Mouse (Mus musculus) limb, embryonic 13.5 days (tissue): ENCODE results near the gene Pold4. TPM values are rescaled to one million over a fixed set of nuclear protein-coding genes. Genes with fewer than 3 reads are reported as not detected.
"Not testable (repeated sequence)": the region's sequence is repeated elsewhere in the genome, so short reads cannot be mapped to it uniquely, and the experiment has no call there.

Experiments used
- ATAC-seq: fragments of 200-750 bp; cut with Nextera tagmentation; 2 replicates; pipeline ENCODE4 v1.8.0; 2017; ENCODE audit warnings: low read depth, moderate number of reproducible peaks, moderate TSS enrichment; ENCODE audit not compliant: low FRiP score
- H3K27ac ChIP-seq: fragments of 300-500 bp; sonication (generic); 2 replicates; pipeline ENCODE4 v1.5.1; 2015; ENCODE audit warnings: inconsistent platforms, mild to moderate bottlenecking, moderate library complexity
- H3K27me3 ChIP-seq: fragments of 300-500 bp; sonication (generic); 2 replicates; pipeline ENCODE4 v1.6.1; 2015; ENCODE audit warnings: mild to moderate bottlenecking, inconsistent platforms
- H3K36me3 ChIP-seq: fragments of 300-500 bp; sonication (generic); 2 replicates; pipeline ENCODE4 v1.6.1; 2015; ENCODE audit warnings: inconsistent platforms, mild to moderate bottlenecking, moderate library complexity
- H3K4me1 ChIP-seq: fragments of 300-500 bp; sonication (generic); 2 replicates; pipeline ENCODE4 v1.6.1; 2015; ENCODE audit warnings: inconsistent platforms
- H3K4me2 ChIP-seq: fragments of 300-500 bp; sonication (generic); replicated peaks from 2 replicates; pipeline ENCODE4 v1.6.1; 2015; ENCODE audit warnings: inconsistent platforms, mild to moderate bottlenecking, moderate library complexity
- H3K4me3 ChIP-seq: fragments of 300-500 bp; sonication (generic); 2 replicates; pipeline ENCODE4 v1.5.1; 2015; ENCODE audit warnings: moderate library complexity, mild to moderate bottlenecking, inconsistent platforms
- H3K9ac ChIP-seq: fragments of 300-500 bp; sonication (generic); 2 replicates; pipeline ENCODE4 v1.6.1; 2015; ENCODE audit warnings: mild to moderate bottlenecking, inconsistent platforms
- H3K9me3 ChIP-seq: fragments of 300-500 bp; sonication (generic); 2 replicates; pipeline ENCODE4 v1.6.1; 2016; ENCODE audit warnings: inconsistent platforms
- WGBS: fragments of 180-500 bp; shearing (Covaris S2); methylation state at CpG from one replicate; pipeline ENCODE4 v1.1.7; 2015; 5-methylcytosine and 5-hydroxymethylcytosine counted together
- polyA plus RNA-seq: library from polyadenylated mRNA; unstranded; fragments of >200 nt; fragmentation: Nextera tagmentation; extraction: Ambion mirVana; gene quantifications from 2 replicates; pipeline ENCODE4 v1.2.1, GENCODE M21; 2015

Gene Pold4
- polyA plus RNA-seq, 1 experiment from 2014 or later, result 17.6 TPM

DNA sequence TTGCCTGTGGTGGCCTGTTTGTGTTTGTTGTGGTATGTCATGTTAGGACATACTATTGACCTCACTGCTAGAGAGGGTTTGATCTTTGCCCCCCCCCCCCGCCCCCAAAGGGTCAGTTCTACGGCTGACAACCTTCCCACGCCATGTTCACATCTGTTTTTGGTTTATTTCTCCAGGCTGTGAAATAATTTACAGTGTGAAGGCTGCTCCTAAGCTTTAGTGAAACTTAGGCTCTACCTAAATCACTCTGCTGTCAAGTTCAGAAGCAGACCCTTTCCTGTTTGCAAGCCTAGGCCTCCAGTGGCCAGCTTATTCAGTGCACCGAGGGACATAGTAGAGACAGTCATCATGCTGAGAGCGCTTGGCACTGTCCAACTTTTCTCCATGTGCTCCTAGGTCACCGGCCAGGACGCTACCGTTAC is 8.6 kb downstream of the Pold4 start:
- Histone ChIP-seq H3K4me1 (peaks cover 13% of the 10 kb centered on the region; the same call in 1 of the 2 replicates), H3K27ac (no peak overlapping the region), H3K9me3 (no peaks in the 10 kb centered on the region), H3K4me2 (no peak overlapping the region), H3K9ac (no peak overlapping the region), H3K4me3 (no peak overlapping the region), H3K36me3 (no peaks in the 10 kb centered on the region), H3K27me3 (no peaks in the 10 kb centered on the region)
- ATAC-seq, result no peak
- 23% methylated on average over 8 of the region's 8 CpGs for WGBS

DNA sequence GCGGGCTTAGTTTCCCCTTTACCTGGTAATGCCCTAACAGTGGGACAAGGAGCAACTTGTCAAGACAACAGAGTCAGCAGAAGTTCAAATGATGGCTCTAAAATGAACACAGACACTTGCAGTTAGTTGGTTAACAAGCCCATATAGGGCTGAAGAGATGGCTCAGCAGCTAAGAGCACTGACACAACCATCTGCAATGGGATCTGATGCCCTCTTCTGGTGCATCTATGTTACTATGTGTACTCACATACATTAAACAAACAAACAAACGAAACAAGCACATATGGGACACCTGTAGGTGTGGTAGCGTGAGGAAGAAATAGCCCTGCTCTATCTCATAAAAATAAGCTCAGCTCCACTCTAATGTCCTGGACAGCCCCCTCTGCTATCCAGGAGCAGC is 10.7 kb downstream of the Pold4 start:
- Histone ChIP-seq H3K9ac (no peak overlapping the region), H3K4me3 (no peak overlapping the region), H3K4me2 (no peak overlapping the region), H3K36me3 (no peaks in the 10 kb centered on the region), H3K27ac (no peak overlapping the region), H3K4me1 (peaks cover 6% of the 10 kb centered on the region; the same call in 1 of the 2 replicates), H3K27me3 (no peaks in the 10 kb centered on the region), H3K9me3 (no peaks in the 10 kb centered on the region)
- no peak for ATAC-seq
- 53% methylated on average over 3 of the region's 3 CpGs for WGBS

DNA sequence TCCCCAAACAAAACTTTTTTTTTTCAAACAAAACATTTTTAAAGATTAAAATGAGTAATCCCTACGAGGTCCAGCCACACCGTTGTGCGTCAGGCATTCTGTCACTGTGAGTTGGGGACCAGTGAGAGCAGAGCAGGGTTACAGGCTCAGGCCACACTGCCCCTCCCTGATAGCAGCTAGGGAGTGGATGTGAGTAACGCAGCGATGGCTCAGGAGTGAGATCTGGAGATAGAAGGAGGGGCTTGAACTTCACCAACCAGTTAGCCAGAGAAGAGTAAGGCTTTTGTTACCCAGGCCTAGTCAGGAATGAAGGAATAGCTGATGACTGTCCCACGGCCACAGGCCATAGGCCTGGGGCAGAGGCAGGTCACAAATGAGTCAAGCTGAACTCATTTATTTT is 13.1 kb downstream of the Pold4 start:
- Histone ChIP-seq H3K4me2 (no peak overlapping the region), H3K9me3 (no peaks in the 10 kb centered on the region), H3K4me1 (peaks cover 6% of the 10 kb centered on the region; the same call in 1 of the 2 replicates), H3K9ac (no peak overlapping the region), H3K27ac (no peak overlapping the region), H3K36me3 (no peaks in the 10 kb centered on the region), H3K4me3 (no peak overlapping the region), H3K27me3 (no peaks in the 10 kb centered on the region)
- 79% methylated on average over 6 of the region's 6 CpGs for WGBS
- ATAC-seq, result no peak

DNA sequence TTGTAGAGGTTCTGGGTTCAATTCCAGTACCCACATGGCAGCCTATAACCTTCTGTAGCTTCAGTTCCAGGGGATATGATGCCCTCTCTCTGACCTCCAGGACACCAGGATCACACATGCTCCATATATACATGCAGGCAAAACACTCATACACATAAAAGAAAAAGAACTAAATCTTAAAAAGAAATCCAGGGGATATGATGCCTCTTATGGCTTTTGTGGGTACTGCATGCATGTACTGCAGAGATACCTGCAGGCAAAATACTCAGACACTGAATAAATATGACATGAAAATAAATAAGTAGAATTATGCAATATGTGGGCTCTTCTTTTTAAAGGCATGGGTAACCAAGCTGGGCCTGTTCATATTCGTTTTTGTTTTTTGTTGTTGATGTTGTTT is 15.3 kb downstream of the Pold4 start:
- Histone ChIP-seq H3K27me3 (no peaks in the 10 kb centered on the region), H3K36me3 (no peaks in the 10 kb centered on the region), H3K9me3 (no peaks in the 10 kb centered on the region), H3K4me2 (no peak overlapping the region), H3K4me1 (no peaks in the 10 kb centered on the region), H3K27ac (no peak overlapping the region), H3K4me3 (no peak overlapping the region), H3K9ac (no peak overlapping the region)
- WGBS, result 60% methylated on average over 1 of the region's 1 CpGs
- ATAC-seq, result no peak

DNA sequence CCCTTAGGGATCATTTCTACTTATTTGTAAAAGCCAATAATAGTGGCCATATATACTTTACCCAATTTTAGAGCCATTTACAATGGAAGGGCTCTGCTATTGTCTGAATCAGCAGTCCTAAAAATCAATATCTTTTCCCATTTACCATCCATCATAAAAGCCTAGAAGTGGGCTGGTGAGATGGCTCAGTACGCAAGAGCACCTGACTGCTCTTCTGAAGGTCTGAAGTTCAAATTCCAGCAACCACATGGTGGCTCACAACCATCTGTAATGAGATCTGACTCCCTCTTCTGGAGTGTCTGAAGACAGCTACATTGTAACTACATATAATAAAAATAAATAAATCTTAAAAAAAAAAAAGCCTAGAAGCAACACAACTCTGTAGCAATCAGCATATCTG is 17.0 kb downstream of the Pold4 start:
- not testable (repeated sequence) for H3K4me1 ChIP-seq, H3K27me3 ChIP-seq, H3K27ac ChIP-seq, H3K9ac ChIP-seq, H3K4me2 ChIP-seq, H3K36me3 ChIP-seq, H3K9me3 ChIP-seq, H3K4me3 ChIP-seq, ATAC-seq
- WGBS, result 71% methylated on average over 1 of the region's 1 CpGs

DNA sequence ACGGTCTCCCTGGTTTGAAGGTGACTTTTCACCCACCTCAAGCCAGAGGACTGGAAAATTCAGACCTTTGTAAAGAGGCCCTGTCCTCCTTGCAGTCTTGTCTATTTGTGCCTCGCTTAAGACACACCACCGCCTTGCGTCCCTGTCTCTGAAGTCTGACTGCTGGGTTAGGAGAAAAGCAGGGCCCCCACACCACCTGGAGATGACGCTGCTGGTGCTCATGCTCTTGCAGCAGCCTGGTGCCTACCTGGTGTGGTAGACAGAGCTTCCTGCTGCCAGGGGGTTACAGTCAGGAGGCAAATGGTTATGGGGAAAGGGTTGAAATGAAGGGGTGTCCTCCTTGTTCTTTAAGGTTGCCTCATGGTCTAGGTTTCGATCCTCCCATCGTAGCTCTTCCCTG is 22.5 kb downstream of the Pold4 start:
- H3K4me3 ChIP-seq, result no peak overlapping the region
- peaks cover 11% of the 10 kb centered on the region for H3K4me1 ChIP-seq
- H3K9me3 ChIP-seq, result no peaks in the 10 kb centered on the region; the same call in 1 of the 2 replicates
- H3K9ac ChIP-seq, result no peak overlapping the region
- H3K4me2 ChIP-seq, result no peak overlapping the region
- no peaks in the 10 kb centered on the region for H3K36me3 ChIP-seq
- H3K27me3 ChIP-seq, result no peaks in the 10 kb centered on the region
- no peak for ATAC-seq
- 86% methylated on average over 7 of the region's 7 CpGs for WGBS
- H3K27ac ChIP-seq, result no peak overlapping the region

DNA sequence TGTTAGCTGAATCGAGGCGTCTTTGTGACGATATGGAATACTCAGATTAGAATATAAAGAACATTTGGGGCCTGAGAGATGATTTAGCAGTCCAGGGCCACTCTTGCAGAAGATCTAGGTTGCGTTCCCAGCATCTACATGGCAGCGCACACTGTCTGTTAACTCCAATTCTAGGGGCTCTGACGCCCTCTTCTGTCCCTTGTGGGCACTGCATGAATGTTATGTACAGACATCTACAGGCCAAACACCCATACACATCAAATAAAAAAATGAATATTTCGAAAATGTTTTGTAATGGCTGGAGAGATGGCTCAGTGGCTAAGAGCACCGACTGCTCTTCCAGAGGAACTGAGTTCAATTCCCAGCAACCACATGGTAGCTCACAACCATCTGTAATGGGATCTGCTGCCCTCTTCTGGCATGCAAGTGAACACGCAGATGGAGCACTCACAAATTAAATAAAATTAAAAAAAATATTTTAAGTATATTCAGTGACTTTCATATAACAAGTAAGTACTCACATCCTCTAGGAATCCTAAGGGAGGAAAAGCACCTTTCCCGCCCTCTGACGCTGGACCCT is 24.0 kb downstream of the Pold4 start:
- no peak for ATAC-seq
- 75% methylated on average over 11 of the region's 11 CpGs for WGBS

DNA sequence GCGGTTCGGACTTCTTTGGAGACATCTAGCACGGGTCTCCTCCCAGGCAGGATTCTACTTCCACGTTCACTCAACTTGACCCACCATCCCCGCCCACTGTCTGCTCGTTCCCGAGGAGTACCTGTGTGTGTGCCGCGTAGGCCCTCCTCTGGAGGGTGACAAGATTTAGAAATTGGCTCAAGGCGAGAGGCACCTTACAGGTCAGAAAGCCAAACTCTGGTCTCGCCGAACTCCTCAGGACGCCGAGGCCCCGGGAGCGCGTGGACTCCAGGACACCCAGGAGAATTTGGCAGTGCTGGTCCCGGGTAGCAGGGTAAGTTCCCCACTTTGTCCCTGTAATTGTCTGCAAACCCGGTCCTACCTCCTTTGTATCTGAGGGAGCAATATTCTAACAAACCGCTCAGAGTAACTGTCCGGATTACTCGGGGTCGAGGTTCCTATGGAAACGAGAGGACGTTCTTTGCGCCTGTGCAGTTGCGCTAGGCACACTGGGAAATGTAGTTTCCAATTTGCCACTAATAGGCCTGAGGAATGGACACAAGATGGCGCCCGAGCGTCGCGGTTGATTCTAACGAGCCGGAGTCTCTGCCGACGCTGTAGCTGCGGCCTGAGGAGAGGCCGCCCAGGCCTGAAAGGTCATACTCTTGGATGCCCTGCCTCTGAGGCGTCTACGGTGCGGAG is 25.7 kb downstream of the Pold4 start:
- ATAC-seq, result peak; percentile 93
- Histone ChIP-seq H3K9me3 (no peaks in the 10 kb centered on the region; the same call in 1 of the 2 replicates), H3K4me3 (peak overlapping the region; percentile 65), H3K27ac (no peak overlapping the region), H3K9ac (peak overlapping the region; percentile 74), H3K27me3 (no peaks in the 10 kb centered on the region), H3K4me2 (peak overlapping the region; percentile 93), H3K36me3 (no peaks in the 10 kb centered on the region), H3K4me1 (peaks cover 11% of the 10 kb centered on the region)
- WGBS, result 1% methylated on average over 41 of the region's 41 CpGs

More for the DNA sequence above, 24.0 kb downstream of the Pold4 start:
- Histone ChIP-seq H3K4me2 (no peak overlapping the region), H3K9ac (no peak overlapping the region), H3K4me3 (no peak overlapping the region), H3K9me3 (no peaks in the 10 kb centered on the region; the same call in 1 of the 2 replicates), H3K4me1 (peaks cover 11% of the 10 kb centered on the region), H3K36me3 (no peaks in the 10 kb centered on the region), H3K27me3 (no peaks in the 10 kb centered on the region), H3K27ac (no peak overlapping the region)

DNA sequence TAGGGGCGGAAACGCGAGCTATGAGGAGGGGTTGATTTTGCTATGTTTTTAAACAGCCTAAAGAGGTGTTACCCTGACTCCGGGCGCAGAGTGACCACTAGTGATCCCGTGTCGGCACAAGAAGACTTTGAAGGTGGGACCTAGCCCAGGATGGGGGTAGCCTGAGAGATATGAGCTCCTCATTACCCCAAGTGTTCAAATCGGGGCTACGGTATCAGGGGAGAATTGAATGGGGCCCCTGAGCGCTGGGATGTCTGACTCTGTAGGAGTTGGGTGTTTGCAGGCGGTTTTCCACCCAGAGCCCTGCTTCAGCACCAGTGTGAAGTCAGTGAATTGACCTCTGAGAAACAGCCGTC is 26.2 kb downstream of the Pold4 start:
- H3K4me2 ChIP-seq, result peak overlapping the region; percentile 93
- peaks cover 11% of the 10 kb centered on the region for H3K4me1 ChIP-seq
- WGBS, result 15% methylated on average over 12 of the region's 12 CpGs
- no peak for ATAC-seq
- no peaks in the 10 kb centered on the region for H3K27me3 ChIP-seq
- peak overlapping the region; percentile 70 for H3K9ac ChIP-seq
- no peak overlapping the region for H3K27ac ChIP-seq
- no peaks in the 10 kb centered on the region; the same call in 1 of the 2 replicates for H3K9me3 ChIP-seq
- H3K36me3 ChIP-seq, result no peaks in the 10 kb centered on the region
- H3K4me3 ChIP-seq, result peak overlapping the region; percentile 65

DNA sequence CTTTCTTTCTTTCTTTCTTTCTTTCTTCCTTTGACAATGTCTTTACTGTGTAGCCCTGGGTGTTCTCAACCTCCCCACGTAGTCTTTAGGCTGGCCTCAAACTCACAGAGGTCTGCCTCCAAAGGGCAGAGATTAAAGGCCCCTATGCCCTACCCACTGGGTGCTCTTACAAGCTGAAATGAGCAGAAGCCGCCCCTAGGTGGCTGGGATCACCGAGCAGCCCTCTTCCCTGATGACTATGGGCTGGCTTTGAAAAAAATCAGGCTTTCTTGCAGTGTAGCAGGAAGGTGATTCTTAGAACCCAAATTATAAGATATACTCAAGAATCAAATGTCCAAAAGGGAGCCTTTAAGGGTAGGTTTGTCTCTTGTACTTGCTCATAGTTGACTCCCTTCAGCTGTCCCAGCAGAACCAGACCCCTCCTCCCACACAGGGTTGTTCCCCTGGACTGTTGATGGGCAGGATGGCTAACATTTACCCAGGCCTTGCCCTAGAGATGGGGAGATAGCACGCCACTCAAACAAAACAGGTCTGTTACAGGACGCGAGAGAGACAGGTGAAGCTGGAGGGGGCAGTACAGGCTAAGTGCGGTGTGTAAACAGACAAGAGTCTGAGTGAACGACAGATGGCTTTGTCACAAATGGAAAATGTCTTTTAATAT is 29.5 kb downstream of the Pold4 start:
- WGBS, result 59% methylated on average over 8 of the region's 8 CpGs
- Histone ChIP-seq H3K9ac (no peak overlapping the region), H3K4me2 (no peak overlapping the region), H3K36me3 (no peaks in the 10 kb centered on the region), H3K27ac (no peak overlapping the region), H3K4me3 (no peak overlapping the region), H3K9me3 (no peaks in the 10 kb centered on the region), H3K4me1 (peaks cover 11% of the 10 kb centered on the region), H3K27me3 (no peaks in the 10 kb centered on the region)
- no peak for ATAC-seq

DNA sequence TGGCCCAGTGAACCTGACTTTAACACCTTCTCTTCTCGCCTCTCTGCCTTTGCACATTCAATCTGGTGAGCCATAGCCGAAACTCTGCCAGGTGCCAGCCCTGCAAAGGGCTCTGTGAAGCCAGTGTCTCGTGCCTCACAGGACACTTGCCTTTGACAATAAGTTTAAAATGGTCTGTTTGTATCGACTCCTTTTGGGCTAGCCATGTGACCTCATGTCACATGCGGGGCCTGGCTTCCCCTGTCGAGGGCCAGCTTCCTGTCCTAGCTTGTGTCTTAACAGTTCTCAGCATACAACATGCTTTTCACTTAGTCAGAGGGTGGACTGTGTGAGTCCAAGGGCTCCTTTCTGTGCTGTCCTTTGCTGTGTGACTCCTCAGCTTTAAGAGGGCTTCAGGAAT is 31.1 kb downstream of the Pold4 start:
- Histone ChIP-seq H3K9ac (peak overlapping the region; percentile 13; the same call in 1 of the 2 replicates), H3K4me3 (no peak overlapping the region), H3K4me2 (no peak overlapping the region), H3K27ac (no peak overlapping the region), H3K4me1 (peaks cover 5% of the 10 kb centered on the region; the same call in 1 of the 2 replicates), H3K36me3 (no peaks in the 10 kb centered on the region), H3K27me3 (peaks cover 8% of the 10 kb centered on the region), H3K9me3 (no peaks in the 10 kb centered on the region)
- no peak for ATAC-seq
- WGBS, result 64% methylated on average over 6 of the region's 6 CpGs

DNA sequence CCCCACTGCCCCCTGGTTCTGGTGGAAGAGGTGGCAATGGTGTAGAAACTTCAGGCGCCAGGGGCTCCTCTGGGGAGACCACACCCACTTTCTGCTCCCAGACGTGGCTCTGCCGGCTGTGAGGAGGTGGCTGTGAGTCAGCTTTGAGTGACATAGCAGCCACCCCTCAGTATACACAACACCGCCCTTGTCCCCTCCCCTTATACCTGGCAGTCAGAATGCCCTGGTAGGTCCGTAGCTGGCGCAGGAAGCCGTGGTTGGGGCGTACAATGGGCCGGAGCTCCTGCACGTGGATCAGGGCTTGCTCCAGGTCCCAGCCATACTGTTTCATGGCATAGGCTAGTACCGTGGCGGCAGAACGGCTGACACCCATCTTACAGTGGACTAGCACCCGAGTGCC is 32.0 kb downstream of the Pold4 start:
- Histone ChIP-seq H3K4me2 (no peak overlapping the region), H3K27ac (no peak overlapping the region), H3K27me3 (peaks cover 17% of the 10 kb centered on the region), H3K36me3 (no peaks in the 10 kb centered on the region), H3K9ac (no peak overlapping the region), H3K4me3 (no peak overlapping the region), H3K9me3 (no peaks in the 10 kb centered on the region), H3K4me1 (peaks cover 10% of the 10 kb centered on the region)
- ATAC-seq, result no peak
- WGBS, result 59% methylated on average over 14 of the region's 14 CpGs
